Mouse (Mus musculus) forebrain, embryonic 12.5 days (tissue): ENCODE measurements around the gene Ankrd44. TPM values are rescaled to one million over a fixed set of nuclear protein-coding genes. Genes with fewer than 3 reads are reported as not detected.

Source experiments
- ATAC-seq: fragments of 200-750 bp; cut with Nextera tagmentation; 2 replicates; pipeline ENCODE4 v1.8.0; 2017; ENCODE audit warnings: moderate TSS enrichment; ENCODE audit not compliant: low FRiP score
- H3K27ac ChIP-seq: fragments of 300-500 bp; sonication (generic); 2 replicates; pipeline ENCODE4 v1.5.1; 2016; ENCODE audit warnings: mild to moderate bottlenecking
- H3K27me3 ChIP-seq: fragments of 300-500 bp; sonication (generic); 2 replicates; pipeline ENCODE4 v1.6.1; 2016; ENCODE audit warnings: mild to moderate bottlenecking
- H3K36me3 ChIP-seq: fragments of 300-500 bp; sonication (generic); replicated peaks from 2 replicates; pipeline ENCODE4 v1.6.1; 2016; ENCODE audit warnings: mild to moderate bottlenecking
- H3K4me1 ChIP-seq: fragments of 300-500 bp; sonication (generic); 2 replicates; pipeline ENCODE4 v1.6.1; 2016
- H3K4me2 ChIP-seq: fragments of 300-500 bp; sonication (generic); 2 replicates; pipeline ENCODE4 v1.6.1; 2016; ENCODE audit warnings: mild to moderate bottlenecking, moderate library complexity
- H3K4me3 ChIP-seq: fragments of 300-500 bp; sonication (generic); replicated peaks from 2 replicates; pipeline ENCODE4 v1.5.1; 2016; ENCODE audit warnings: mild to moderate bottlenecking
- H3K9ac ChIP-seq: fragments of 300-500 bp; sonication (generic); 2 replicates; pipeline ENCODE4 v1.6.1; 2016; ENCODE audit warnings: mild to moderate bottlenecking
- H3K9me3 ChIP-seq: fragments of 300-500 bp; sonication (generic); 2 replicates; pipeline ENCODE4 v1.6.1; 2016
- WGBS: fragments of 180-500 bp; shearing (Covaris S2); methylation state at CpG from one replicate; pipeline ENCODE4 v1.1.7; 2016; 5-methylcytosine and 5-hydroxymethylcytosine counted together
- polyA plus RNA-seq: library from polyadenylated mRNA; unstranded; fragments of >200 nt; fragmentation: Nextera tagmentation; extraction: Ambion mirVana; gene quantifications from 2 replicates; pipeline ENCODE4 v1.2.1, GENCODE M21; 2016

Ankrd44 gene
- polyA plus RNA-seq, 1 experiment from 2014 or later = 21.6 TPM

DNA sequence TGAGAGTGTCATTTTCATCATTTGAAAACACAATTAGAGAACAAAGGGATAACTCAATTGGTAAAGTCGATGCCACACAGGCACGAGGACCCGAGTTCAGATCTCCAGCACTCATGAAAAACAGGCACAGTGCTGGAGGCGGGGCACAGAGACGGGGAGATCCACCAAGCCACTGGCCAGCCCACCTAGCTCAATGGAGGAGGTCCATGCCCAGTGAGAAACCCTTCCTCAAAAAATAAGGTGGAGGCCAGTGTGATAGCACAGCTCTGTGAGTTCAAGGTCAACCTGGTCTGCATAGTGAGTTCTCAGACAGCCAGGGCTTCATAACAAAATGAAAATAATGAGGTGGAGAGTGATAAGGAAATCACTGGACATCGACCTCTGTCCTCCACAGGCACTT lies 93.0 kb downstream of the Ankrd44 start:
- Histone ChIP-seq H3K36me3 (no peaks in the 10 kb centered on the region), H3K9ac (no peak overlapping the region), H3K27ac (no peak overlapping the region), H3K27me3 (no peaks in the 10 kb centered on the region), H3K4me3 (no peak overlapping the region), H3K4me1 (no peaks in the 10 kb centered on the region; the same call in 1 of the 2 replicates), H3K4me2 (no peak overlapping the region), H3K9me3 (no peaks in the 10 kb centered on the region)
- ATAC-seq = peak; percentile 9; the same call in 1 of the 2 replicates
- WGBS = 91% methylated on average over 6 of the region's 6 CpGs

DNA sequence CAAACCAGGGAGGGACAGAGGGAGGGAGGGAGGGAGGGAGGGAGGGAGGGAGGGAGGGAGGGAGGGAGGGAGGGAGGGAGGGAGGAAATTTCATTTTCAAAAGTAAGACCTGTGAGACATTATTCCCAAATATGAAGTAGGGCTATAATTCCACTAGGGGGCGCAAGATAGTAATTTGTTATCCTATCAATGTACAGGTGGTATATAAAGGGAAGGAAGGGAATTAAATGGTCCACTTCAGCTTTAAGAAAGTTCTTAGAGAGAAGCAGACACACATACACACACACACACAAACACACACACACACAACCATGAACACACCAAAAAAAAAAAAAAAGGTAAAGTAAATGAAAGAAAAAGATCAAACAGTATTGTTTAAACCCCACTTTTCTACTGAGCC lies 93.4 kb downstream of the Ankrd44 start:
- no peaks in the 10 kb centered on the region for H3K36me3 ChIP-seq
- H3K27ac ChIP-seq = no peak overlapping the region
- peak; percentile 41 for ATAC-seq
- no peaks in the 10 kb centered on the region for H3K9me3 ChIP-seq
- H3K4me3 ChIP-seq = no peak overlapping the region
- 0% methylated on average over 1 of the region's 1 CpGs for WGBS
- no peak overlapping the region for H3K9ac ChIP-seq
- H3K4me1 ChIP-seq = no peaks in the 10 kb centered on the region; the same call in 1 of the 2 replicates
- H3K27me3 ChIP-seq = no peaks in the 10 kb centered on the region
- no peak overlapping the region for H3K4me2 ChIP-seq

DNA sequence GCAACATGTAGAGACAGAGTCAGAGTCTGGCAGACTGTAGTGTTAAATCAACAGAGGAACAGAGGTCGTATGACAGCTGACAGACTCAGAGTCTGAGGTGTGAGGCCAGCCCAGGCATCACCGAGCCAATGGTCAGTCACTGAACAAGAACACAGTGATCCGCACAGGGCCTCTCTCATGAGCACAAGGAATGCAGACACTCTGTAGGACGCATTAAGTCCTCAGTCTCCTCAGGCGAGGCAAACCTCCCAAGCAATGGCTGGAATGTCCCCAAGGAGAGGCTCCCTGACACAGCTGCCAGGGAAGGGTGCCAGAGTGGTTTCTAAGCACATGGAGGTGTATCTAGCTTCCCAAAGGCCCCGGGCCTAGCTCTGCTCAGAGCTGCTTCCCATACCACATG lies 96.0 kb downstream of the Ankrd44 start:
- no peaks in the 10 kb centered on the region for H3K36me3 ChIP-seq
- WGBS = 68% methylated on average over 6 of the region's 6 CpGs
- H3K27me3 ChIP-seq = no peaks in the 10 kb centered on the region
- H3K4me3 ChIP-seq = no peak overlapping the region
- H3K4me1 ChIP-seq = peaks cover 7% of the 10 kb centered on the region; the same call in 1 of the 2 replicates
- no peaks in the 10 kb centered on the region for H3K9me3 ChIP-seq
- H3K4me2 ChIP-seq = no peak overlapping the region
- H3K9ac ChIP-seq = no peak overlapping the region
- no peak for ATAC-seq
- H3K27ac ChIP-seq = no peak overlapping the region

DNA sequence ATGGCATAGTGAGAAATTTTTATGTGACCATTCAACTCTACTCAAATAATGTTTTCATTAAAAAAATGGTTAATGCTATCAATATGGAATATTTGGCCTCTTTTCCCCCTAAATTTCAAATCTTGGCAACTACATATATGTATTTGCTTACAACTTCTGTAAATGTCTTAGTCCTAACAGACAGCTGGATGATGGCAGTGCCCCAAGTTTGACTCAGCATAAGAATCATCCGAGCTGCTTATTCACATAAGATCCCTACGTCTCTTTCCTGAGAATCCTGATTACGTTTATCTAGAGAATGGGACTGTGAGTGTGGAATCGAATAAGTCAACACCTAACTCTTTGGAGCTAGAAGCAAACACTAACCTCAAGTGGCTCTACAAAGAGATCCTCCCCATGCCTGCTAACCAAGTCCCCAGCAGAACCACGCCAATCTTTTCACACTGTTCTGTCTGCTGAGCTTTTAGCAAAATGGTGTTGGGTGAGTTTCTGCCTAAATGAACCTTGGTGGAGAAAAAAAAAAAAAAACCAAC lies 96.4 kb downstream of the Ankrd44 start:
- 89% methylated on average over 5 of the region's 5 CpGs for WGBS
- Histone ChIP-seq H3K27me3 (no peaks in the 10 kb centered on the region), H3K4me2 (no peak overlapping the region), H3K4me1 (peaks cover 7% of the 10 kb centered on the region; the same call in 1 of the 2 replicates), H3K4me3 (no peak overlapping the region), H3K9me3 (no peaks in the 10 kb centered on the region), H3K9ac (no peak overlapping the region), H3K27ac (no peak overlapping the region), H3K36me3 (no peaks in the 10 kb centered on the region)
- no peak for ATAC-seq

DNA sequence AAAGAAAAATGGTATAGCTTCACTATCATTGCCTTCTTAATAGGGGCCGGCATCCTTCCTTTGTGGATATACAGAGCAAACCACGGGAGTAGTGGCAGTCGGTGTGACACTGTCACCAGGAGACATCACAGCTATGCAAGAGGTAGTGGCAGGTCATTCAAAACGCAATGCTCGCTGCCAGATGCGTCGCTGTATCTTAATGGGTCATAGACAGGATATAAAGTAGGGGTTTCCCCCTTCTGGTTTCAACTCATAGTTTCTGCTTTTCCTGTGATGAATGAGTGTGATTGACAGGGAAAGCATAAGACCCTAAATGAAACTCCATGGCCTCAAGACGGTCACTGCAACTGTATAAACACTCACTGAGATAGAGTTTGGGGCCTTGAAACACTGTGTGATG lies 98.4 kb downstream of the Ankrd44 start:
- ATAC-seq = no peak
- Histone ChIP-seq H3K9me3 (no peaks in the 10 kb centered on the region), H3K27ac (no peak overlapping the region), H3K27me3 (no peaks in the 10 kb centered on the region), H3K4me1 (peaks cover 7% of the 10 kb centered on the region; the same call in 1 of the 2 replicates), H3K4me3 (no peak overlapping the region), H3K9ac (no peak overlapping the region), H3K36me3 (no peaks in the 10 kb centered on the region), H3K4me2 (no peak overlapping the region)
- 92% methylated on average over 8 of the region's 8 CpGs for WGBS

DNA sequence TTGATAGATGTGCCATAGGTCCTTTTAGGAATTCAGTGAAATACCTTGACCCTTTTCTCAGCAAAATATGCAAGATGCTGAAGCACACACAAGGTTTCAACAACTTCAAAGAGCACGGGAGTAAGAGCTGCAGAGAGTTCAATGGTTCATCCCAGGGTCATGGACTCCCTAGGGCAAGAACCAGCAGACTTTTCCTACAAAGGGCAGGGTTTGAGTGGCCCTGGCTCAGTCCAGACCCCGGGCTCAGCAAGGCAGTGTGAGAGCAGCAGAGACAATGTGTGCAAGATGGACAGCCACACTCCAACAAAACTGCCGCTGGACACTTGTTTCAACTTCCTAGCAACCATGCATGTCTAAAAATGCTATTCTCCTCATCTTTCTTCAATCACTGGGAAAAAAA lies 98.8 kb downstream of the Ankrd44 start:
- H3K27ac ChIP-seq = no peak overlapping the region
- ATAC-seq = no peak
- H3K4me1 ChIP-seq = peaks cover 7% of the 10 kb centered on the region; the same call in 1 of the 2 replicates
- no peaks in the 10 kb centered on the region for H3K36me3 ChIP-seq
- H3K27me3 ChIP-seq = no peaks in the 10 kb centered on the region
- H3K4me3 ChIP-seq = no peak overlapping the region
- H3K9ac ChIP-seq = no peak overlapping the region
- H3K4me2 ChIP-seq = no peak overlapping the region
- 70% methylated on average over 3 of the region's 3 CpGs for WGBS
- no peaks in the 10 kb centered on the region for H3K9me3 ChIP-seq

DNA sequence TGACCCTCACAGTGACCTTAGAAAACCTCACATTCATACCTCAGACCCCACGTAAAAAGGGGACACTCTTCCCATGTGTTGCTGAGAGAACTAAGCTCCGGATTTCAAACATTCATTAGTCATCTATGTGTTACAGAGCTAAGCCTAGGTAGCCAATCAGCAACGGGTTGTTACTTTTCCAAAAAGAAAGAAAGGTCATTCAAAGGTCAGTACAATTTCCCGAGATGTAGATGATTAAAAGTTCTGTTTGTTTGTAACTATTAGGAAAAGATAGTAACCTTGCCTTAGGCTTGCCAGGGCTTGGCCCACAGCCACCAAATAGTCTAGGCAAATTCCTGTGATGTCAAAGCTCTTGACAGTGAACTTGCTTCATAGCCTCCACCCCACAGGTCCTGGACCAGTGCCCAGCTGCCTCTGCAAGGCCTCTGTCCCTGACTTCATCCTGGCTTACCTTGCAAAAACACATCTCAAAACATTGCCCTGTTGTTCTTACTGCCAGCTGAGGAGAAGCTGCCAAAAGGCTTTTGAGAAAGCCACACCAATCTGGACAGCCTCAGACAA lies 99.7 kb downstream of the Ankrd44 start:
- H3K9me3 ChIP-seq = no peaks in the 10 kb centered on the region
- H3K4me2 ChIP-seq = no peak overlapping the region
- no peaks in the 10 kb centered on the region for H3K36me3 ChIP-seq
- no peak for ATAC-seq
- no peaks in the 10 kb centered on the region for H3K27me3 ChIP-seq
- WGBS = 77% methylated on average over 4 of the region's 4 CpGs
- peaks cover 7% of the 10 kb centered on the region; the same call in 1 of the 2 replicates for H3K4me1 ChIP-seq
- no peak overlapping the region for H3K27ac ChIP-seq
- H3K9ac ChIP-seq = no peak overlapping the region
- no peak overlapping the region for H3K4me3 ChIP-seq

DNA sequence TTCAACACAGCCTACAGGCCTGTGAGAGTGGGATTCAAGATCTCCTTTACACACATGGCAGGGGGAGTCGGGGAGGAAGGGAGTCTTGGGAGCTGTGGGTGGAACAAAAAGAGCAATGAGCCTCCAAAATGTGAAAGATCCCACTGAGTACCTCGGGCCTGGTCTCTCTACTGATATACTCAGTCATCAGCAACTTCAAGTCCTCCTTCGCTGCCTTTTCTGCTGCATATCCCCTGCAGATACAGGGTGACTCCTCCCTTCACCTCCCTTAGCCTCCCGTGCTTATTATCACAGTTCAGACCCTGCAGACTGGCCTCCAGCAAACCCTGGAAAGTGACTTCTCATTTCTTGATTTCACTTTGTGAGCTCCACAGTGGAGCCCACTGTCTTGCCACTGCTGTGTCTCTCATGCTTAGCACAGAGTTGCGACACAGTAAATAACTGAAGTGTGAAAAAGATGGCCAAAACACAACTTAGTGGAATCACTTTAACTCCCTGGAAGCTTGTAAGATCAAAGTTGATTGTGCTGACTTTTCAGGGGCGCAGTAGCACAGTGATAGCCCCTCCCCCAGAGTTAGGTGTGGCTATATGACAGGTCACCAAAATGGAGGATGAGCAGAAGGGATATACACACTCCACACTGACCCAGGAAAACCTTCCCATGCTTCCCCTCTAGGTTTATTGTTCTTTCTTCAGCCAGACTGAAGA lies 100.3 kb downstream of the Ankrd44 start:
- no peaks in the 10 kb centered on the region for H3K9me3 ChIP-seq
- H3K9ac ChIP-seq = no peak overlapping the region
- no peak overlapping the region for H3K4me2 ChIP-seq
- no peaks in the 10 kb centered on the region for H3K36me3 ChIP-seq
- no peak for ATAC-seq
- H3K27ac ChIP-seq = no peak overlapping the region
- H3K4me3 ChIP-seq = no peak overlapping the region
- peaks cover 7% of the 10 kb centered on the region; the same call in 1 of the 2 replicates for H3K4me1 ChIP-seq
- no peaks in the 10 kb centered on the region for H3K27me3 ChIP-seq
- 85% methylated on average over 6 of the region's 6 CpGs for WGBS

DNA sequence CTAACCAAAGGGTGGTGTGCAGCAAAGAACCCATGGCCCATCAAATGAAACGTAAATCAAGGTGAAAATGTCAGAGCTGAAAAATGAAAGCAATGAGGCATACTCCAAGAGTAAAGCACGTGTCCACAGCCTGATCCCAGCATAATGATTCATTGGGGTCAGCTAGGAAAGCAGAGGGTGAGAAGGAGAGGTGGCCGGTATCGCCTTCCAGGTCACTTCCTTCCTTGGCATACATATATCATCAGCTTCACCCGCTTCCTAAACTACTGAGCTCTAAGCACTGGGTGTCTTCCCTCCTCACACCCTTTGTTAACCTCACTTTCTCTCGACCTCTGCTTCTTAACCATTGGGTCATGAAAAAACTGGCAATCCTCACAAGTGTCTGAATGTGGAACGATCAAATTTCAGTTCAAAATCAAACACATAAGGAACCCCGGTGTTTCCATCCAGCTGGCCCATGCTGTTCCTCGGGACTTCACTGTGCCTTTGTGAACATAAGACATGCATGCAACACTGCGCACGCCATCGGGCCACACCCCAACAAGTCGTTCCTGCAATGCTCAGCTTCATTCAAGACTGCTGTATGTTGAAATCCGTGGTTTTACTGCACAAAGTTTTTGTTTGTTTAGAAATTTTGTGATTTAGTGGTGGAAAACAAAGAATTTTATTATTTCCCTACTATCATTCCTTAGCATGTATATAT lies 101.9 kb downstream of the Ankrd44 start:
- Histone ChIP-seq H3K36me3 (no peaks in the 10 kb centered on the region), H3K27ac (no peak overlapping the region), H3K27me3 (no peaks in the 10 kb centered on the region), H3K4me1 (peaks cover 7% of the 10 kb centered on the region; the same call in 1 of the 2 replicates), H3K4me3 (no peak overlapping the region), H3K9me3 (no peaks in the 10 kb centered on the region), H3K9ac (no peak overlapping the region), H3K4me2 (no peak overlapping the region)
- no peak for ATAC-seq
- WGBS = 87% methylated on average over 14 of the region's 14 CpGs

DNA sequence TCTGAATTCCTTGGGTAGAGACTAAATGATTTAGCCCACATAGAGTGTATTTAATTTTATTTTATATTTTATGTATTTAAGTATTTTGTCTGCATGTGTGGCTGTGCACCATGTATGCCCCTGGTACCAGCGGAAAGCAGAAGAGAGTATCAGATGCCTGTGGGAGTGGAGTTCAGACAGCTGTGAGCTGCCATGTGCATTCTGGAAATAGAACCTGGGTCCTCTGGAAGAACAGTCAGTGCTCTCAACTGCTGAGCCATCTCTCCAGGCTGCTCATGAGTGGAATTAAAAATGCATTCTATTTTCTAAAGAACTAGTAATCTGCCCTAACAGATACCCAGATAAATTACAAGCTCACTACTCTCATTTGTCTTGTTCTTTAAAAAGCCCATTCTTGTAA lies 104.4 kb downstream of the Ankrd44 start:
- WGBS = 87% methylated on average over 1 of the region's 1 CpGs

DNA sequence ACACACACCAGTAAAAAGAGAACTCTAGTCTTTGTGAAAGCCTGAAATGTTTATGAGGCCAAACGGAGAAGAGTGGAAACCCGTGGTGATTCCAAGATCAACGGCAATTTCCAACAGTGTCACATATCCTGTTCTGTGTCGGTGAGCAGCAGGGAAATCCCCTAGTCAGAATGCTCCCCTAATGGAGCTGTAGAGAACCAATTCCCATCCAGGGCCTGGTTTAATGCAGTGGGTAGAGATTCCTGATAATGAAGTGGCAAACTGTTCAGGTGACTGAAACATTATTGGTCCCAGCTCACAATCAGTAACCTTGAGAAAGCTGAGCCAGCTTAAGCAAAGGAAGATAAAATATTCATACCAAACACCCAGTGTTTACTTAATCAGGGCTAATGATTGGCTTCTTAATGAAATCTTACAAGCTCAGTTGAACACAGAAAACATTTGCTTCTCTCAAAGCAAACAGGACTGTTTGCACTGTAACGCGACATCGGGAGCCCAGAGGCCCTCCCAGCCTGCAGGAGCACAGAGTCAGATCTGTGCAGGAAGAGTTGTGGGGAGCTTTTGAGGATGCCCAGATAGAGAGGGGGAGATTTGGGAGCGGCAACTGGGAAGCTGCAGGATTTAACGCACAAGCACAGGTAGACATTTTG lies 110.9 kb downstream of the Ankrd44 start:
- 85% methylated on average over 9 of the region's 9 CpGs for WGBS

More for the DNA sequence above, 104.4 kb downstream of the Ankrd44 start:
- ATAC-seq = no peak
- H3K9ac ChIP-seq = no peak overlapping the region
- no peak overlapping the region for H3K4me2 ChIP-seq
- no peaks in the 10 kb centered on the region for H3K9me3 ChIP-seq
- no peaks in the 10 kb centered on the region for H3K36me3 ChIP-seq
- no peaks in the 10 kb centered on the region for H3K27me3 ChIP-seq
- H3K27ac ChIP-seq = no peak overlapping the region
- H3K4me1 ChIP-seq = peaks cover 2% of the 10 kb centered on the region; the same call in 1 of the 2 replicates
- H3K4me3 ChIP-seq = no peak overlapping the region

More for the DNA sequence above, 110.9 kb downstream of the Ankrd44 start:
- H3K4me3 ChIP-seq = no peak overlapping the region
- H3K36me3 ChIP-seq = no peaks in the 10 kb centered on the region
- ATAC-seq = no peak
- no peaks in the 10 kb centered on the region for H3K27me3 ChIP-seq
- no peak overlapping the region for H3K9ac ChIP-seq
- no peak overlapping the region for H3K4me2 ChIP-seq
- H3K4me1 ChIP-seq = no peaks in the 10 kb centered on the region
- no peaks in the 10 kb centered on the region for H3K9me3 ChIP-seq
- H3K27ac ChIP-seq = no peak overlapping the region
